Mouse (Mus musculus): Measurements from ENCODE around the gene Adk.
"Not testable (repeated sequence)": the region's sequence is repeated elsewhere in the genome, so short reads cannot be mapped to it uniquely, and the experiment has no call there.

Gene Adk

GRCm38 (mm10) chr14:21433995-21434394 lies 381.6 kb downstream of the Adk start:
- DNase-seq (ENCODE audit: low spot score in 2 of 2) = no peak

- DNase-seq (ENCODE audit: low spot score in 2 of 2) = no peak
Measured at GRCm38 (mm10) chr14:21434686-21435085, 382.3 kb downstream of the Adk start.

DNA sequence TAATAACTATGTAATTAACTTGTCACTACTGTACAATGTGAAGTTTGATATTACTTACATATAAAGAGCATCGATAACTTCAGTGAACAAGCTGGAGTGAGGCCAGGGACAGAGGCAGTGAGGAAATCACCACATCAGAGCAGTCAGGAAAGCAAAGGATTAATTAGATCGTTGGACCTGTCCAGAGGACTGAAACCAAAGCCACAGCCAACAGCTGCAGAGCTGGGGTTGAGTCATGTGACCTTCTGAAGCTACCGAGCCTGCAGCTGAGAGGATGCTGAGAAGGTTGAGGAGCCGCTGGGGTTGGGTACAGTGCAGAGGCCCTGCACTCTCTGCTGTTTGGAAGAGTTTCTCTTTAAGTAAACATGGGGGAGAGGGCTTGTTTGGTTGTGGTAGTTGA lies 387.4 kb downstream of the Adk start:
- DNase-seq (ENCODE audit: low spot score in 2 of 2) = no peak

DNA sequence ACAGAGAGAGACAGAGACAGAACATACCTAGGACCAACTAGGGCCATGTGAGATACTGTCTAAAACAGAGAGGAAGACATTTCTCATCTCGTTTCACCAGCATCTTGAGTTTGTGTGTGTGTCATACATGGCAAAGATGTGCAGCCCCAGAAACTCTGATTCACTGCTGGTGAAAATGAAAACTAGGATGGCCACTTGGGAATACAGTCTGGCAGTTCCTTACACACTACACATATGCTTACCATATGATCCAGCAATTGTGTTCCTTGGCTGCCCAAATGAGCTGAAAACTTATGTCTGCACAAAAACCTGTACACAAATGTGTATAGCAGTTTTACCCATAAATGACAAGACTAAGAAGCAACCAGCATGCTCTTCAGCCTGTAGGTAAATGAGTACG lies 388.2 kb downstream of the Adk start:
- DNase-seq (ENCODE audit: low spot score in 2 of 2) = no peak

DNA sequence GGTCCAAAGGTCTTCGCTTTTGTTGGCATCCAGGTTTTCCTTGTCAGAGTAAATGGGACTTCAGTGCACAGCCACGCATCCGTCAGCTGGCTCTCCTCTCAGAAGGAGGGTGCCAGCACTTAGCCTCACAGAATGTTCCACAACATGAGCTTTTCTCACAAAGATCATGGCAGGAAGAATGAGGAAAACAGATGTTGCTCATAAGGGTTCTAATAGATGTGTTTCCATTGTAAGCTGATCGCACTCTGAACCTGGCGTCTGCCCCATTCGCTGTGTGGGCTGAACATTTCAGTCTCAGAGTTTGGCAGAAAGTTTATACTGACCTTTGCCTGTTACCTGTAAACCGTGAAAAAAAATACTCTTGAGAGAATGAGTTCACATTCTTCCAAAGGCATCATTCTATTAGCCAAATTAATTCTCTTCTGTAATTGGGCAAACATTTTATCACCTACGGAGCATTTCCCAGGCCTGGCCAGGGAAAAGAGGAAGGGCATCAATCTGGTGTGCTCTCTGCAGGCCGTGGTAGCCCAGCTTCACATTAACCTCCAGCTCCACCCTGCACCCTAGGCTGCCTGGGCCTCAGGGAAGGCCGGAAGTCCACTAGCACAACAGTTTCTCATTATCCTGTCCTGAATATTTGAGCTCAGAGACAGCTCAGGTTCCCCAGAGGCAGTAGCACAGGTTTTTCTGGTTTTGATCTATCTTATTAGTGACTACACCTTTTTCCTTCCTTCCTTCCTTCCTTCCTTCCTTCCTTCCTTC lies 389.6 kb downstream of the Adk start:
- DNase-seq (ENCODE audit: low spot score in 2 of 2) = no peak

GRCm38 (mm10) chr14:21452581-21452980 lies 400.2 kb downstream of the Adk start:
- DNase-seq (ENCODE audit: low spot score in 2 of 2) = no peak

DNA sequence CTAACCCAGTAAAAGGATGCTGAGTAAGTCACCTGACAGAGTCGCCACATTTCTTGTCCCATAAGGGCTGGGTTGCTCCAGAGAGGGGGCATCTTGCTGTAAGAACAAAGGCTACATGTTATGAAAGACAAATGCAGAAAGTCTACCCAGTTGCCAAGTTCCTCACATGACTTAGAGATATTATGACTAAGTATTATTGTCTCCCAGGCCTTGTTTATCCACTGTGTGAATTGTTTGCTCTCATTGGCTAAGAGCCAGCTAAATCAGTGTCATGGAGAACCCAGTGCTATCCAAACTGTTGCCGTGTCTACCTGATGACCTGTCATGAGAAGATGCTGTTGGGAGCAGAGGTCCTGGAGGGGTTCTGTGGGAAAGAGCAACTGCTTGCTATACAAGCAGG lies 401.5 kb downstream of the Adk start:
- no peak for DNase-seq (ENCODE audit: low spot score in 2 of 2)

DNA sequence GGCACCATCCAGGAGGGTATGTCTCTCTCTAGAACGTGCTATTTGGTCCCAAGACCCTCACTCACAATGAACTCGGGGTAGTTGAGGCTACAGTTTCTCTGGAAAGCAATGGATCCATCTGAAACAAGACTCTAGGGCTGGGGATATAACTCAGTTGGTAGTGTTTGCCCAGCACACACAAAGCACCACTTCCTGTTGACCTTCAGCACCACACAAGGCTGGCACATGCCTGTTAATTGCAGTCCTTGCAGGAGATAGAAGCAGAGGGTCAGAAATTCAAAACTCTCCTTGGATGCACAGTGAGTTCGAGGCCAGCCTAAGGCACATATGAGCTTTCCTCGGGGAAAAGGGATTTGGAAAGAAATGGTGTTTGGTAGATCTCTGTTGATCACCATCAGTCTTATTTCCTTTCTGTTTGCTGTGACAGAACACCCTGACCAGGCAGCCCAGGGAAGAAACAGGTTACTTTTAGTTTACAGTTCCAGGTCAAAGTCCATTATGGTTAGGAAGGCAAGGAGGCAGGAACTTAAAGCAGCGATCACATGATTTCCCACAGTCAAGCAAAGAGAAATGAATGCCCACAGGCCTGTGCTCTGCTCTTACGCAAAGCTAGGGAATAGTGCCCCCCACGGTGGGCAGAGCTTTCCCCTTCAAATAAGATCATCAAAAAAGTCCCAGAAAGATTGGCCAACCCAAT lies 403.4 kb downstream of the Adk start:
- DNase-seq (ENCODE audit: low spot score in 2 of 2) = no peak

DNA sequence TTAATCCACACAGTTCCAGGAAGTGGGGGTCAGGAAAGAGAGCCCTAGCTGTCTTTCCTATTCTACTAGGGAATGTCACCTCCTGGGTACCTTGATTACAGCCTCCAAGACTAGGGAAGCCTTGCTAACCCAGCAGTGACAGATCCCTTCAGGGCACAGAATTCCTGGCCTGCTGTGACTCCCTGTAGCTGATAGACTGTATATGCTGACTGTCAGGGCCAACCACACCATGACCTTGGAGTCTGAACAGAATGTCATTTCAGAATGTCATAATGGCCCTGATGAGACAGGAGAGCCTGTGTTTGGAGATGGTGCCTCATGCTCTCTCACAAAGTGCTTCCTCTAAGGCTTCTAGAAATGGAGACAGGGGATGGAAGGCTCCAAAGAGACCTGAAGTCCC lies 404.2 kb downstream of the Adk start:
- DNase-seq (ENCODE audit: low spot score in 2 of 2) = no peak

- DNase-seq (ENCODE audit: low spot score in 2 of 2) = no peak
Measured at GRCm38 (mm10) chr14:21457876-21458275, 405.5 kb downstream of the Adk start.

- no peak for DNase-seq (ENCODE audit: low spot score in 2 of 2)
Measured at GRCm38 (mm10) chr14:21458696-21459095, 406.3 kb downstream of the Adk start.

DNA sequence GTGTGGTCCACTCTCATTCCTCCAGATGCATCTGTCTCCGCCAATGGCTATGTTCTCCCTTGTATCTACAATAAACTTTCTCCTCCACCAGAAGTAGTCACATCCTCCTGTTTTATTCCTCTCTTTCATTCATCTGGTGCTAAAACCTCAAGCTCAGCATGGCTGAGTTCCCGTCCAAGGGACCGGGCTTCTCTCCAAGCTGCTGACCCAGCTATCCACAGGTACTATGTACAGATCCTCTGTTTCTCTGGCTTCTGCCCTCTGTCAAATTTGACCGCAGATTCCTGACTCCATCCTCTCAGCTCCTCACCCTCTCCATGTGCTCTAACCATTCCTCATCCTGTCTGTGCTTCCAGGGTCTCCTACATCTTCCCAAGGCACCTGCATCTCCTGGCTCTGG lies 406.8 kb downstream of the Adk start:
- no peak for DNase-seq (ENCODE audit: low spot score in 2 of 2)

DNA sequence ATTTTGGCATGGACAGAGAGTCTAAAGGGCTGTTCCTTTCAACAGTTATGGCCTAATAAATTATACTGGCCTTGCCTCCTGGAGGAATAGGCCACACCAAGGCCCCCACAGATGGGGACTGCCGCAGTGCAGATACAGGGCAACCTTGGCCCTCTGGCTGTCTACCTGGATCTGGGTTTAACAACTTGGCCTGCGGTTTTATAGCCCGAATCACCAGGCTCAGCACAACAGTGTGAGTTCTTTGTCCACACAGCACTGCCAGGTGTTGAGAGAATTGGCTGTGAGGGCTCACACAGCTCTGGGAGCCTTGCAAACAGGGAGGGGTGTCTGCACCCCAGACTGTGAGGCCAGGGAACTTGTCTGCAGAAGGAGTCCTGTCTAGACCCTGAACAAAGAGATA lies 410.0 kb downstream of the Adk start:
- DNase-seq (ENCODE audit: low spot score in 2 of 2) = no peak

GRCm38 (mm10) chr14:21463117-21463712 lies 410.8 kb downstream of the Adk start:
- no peak for DNase-seq (ENCODE audit: low spot score in 2 of 2)

GRCm38 (mm10) chr14:21470386-21470785 lies 418.0 kb downstream of the Adk start:
- DNase-seq (ENCODE audit: low spot score in 2 of 2) = no peak

GRCm38 (mm10) chr14:21471975-21472374 lies 419.6 kb downstream of the Adk start:
- DNase-seq (ENCODE audit: low spot score in 2 of 2) = no peak

DNA sequence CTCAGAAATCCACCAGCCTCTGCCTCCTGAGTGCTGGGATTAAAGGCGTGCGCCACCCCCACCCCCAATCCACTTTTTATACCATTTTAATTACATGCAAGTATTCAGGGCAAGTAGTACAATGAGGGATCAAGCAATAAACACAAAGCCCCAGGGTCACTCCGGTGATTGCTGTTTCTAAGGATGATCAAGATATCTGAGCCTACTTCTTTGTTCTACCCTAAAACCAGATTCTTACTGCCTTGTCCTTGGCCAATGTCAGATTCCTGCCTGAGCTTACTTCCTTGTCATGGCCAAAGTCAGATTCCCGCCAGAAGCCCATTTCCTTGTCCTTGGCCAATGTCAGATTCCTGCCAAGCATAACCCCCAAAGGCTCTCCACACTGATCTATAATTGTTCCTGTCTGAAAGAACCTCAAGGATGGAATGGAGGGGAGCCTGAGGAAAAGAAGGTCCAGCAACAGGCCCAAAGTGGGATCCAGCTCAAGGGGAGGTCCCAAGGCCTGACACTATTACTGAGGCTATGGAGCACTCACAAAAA lies 422.3 kb downstream of the Adk start:
- DNase-seq (ENCODE audit: low spot score in 2 of 2) = not testable (repeated sequence)

- DNase-seq (ENCODE audit: low spot score in 2 of 2) = no peak
Measured at GRCm38 (mm10) chr14:21477181-21477580, 424.8 kb downstream of the Adk start.

DNA sequence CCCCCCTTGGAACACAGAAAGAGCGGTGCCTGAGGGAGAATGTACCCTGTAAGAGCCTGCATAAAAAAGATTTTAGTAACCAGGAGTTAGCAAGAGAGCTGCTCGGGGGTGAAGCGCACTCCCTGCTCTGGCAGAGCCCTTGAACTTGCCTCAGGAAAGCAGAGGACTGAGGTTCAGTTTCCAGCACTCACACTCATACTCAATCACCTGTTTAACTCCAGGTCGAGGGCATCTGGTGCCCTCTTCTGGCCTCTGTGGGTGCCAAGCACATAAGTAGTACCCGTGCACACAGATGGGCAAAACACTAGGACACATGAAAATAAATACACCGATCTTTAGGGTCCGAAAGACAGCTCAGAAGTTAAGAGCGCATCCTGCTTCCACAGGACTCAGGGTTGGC lies 427.2 kb downstream of the Adk start:
- DNase-seq (ENCODE audit: low spot score in 2 of 2) = no peak

GRCm38 (mm10) chr14:21480191-21480590 lies 427.8 kb downstream of the Adk start:
- DNase-seq (ENCODE audit: low spot score in 2 of 2) = no peak

DNA sequence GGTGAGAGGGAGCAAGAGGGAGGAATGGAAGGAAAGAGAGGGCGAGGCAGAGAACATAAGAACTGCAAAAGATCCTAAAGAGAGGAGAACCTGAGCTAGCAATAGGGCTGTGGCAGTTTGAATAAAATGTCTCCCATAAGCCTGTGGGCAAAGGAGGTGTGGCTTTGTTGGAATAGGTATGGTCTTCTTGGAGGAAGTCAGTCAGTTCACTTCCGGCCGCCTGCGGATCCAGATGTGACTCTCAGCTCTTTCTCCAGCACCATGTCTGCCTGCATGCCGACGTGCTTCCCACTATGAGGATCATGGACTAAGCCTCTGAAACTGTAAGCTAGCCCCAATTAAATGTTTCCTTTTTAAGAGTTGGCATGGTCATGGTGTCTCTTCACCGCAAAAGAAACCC lies 428.9 kb downstream of the Adk start, which contains the start of gene Kat6b:
Kat6b (plus strand) TSS at position 204 of the 400 bp plus-strand sequence.
- no peak for DNase-seq (ENCODE audit: low spot score in 2 of 2)

DNA sequence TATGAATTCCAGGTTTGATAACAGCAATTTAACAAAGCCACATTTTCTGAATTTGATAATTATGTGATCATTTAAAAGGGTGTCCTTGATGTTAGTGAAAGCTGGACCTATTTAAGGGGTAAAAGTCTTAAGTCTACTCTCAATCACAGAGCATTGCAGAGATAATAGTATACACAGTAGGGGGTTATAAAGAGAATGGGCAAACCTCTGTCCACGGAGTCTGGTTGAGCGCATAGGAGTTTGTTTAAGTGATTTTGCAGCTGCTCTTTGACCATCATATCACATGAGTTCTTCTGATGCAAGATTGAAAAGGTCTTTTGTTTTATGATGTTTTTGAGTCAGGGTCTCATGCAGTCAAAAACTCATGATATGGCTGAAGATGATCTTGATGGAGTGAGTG lies 431.8 kb downstream of the Adk start:
- DNase-seq (ENCODE audit: low spot score in 2 of 2) = no peak

GRCm38 (mm10) chr14:21484693-21485092 lies 432.3 kb downstream of the Adk start:
- DNase-seq (ENCODE audit: low spot score in 2 of 2) = no peak
